Mouse (Mus musculus): ENCODE measurements around the gene Ucma.

The Ucma gene

DNA sequence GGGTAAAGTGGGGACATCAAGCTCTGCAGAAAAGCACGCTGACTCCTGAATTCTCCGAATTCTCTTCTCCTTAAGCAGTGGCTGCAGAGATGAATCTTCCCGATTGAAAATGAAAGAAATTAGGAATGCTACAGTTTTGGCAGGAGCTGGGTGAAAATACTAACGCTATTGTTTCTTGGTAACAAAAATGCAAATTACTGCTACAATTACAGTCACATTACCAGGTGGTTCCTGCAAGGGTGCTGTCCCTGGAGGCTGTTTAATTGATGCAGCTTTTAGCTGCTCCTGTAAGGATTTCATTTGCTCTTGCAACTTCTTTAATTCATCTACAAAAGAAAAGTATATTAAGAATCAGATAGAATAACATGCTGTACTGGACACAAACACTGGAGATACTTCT, 31.2 kb downstream of the Ucma start:
- no peak for DNase-seq (ENCODE audit: low spot score in 2 of 2)

- no peak for DNase-seq (ENCODE audit: low spot score in 2 of 2)
Observed at GRCm38 (mm10) chr2:5011898-5012490, 36.1 kb downstream of the Ucma start.

GRCm38 (mm10) chr2:5012491-5013324, 36.8 kb downstream of the Ucma start, which contains the start of gene Mcm10:
Mcm10 (minus strand) TSS chr2:5012791.
- DNase-seq (ENCODE audit: low spot score in 2 of 2), result peak; percentile 90 to 91

DNA sequence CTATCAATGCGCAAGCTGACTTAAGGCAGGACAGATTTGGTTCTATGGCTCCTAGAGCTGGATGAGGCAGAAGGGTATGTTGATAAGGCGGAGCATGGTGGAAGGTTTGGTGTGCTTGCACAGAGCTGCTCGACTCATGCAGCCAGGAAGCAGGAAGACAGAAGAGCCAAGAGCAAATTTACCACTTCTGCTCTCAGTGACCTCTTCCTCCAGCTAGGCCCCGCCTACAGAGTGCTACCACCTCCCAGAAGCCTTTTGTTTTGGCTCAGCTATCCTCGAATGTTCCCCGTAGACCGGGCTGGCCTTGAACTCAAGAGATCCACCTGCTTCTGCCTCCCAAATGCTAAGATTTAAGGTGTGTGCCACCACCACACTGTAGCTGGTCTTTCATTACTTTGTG, 38.7 kb downstream of the Ucma start:
- DNase-seq (ENCODE audit: low spot score in 2 of 2), result no peak

GRCm38 (mm10) chr2:5015527-5015926, 39.6 kb downstream of the Ucma start:
- no peak for DNase-seq (ENCODE audit: low spot score in 2 of 2)

DNA sequence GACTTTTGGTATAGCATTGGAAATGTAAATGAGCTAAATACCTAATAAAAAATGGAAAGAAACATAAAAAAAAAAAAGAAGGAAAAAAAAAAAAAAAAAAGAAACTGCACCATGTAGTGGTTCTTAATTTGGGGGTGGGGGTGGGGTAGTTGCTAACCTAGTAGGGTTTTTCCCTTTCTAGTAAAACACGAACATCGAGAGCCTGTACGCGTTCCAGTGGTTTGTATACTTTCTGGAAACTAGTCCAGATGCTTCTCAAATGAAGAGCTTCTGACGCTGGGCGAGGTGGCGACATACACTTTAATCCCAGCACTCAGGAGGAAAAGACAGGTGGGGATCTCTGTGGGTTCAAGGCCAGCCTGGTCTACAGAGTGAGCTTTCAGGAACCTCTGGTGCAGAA, 41.0 kb downstream of the Ucma start:
- DNase-seq (ENCODE audit: low spot score in 2 of 2), result no peak

- no peak for DNase-seq (ENCODE audit: low spot score in 2 of 2)
Observed at GRCm38 (mm10) chr2:5019708-5020107, 43.8 kb downstream of the Ucma start.

GRCm38 (mm10) chr2:5023275-5023674, 47.4 kb downstream of the Ucma start:
- no peak for DNase-seq (ENCODE audit: low spot score in 2 of 2)

DNA sequence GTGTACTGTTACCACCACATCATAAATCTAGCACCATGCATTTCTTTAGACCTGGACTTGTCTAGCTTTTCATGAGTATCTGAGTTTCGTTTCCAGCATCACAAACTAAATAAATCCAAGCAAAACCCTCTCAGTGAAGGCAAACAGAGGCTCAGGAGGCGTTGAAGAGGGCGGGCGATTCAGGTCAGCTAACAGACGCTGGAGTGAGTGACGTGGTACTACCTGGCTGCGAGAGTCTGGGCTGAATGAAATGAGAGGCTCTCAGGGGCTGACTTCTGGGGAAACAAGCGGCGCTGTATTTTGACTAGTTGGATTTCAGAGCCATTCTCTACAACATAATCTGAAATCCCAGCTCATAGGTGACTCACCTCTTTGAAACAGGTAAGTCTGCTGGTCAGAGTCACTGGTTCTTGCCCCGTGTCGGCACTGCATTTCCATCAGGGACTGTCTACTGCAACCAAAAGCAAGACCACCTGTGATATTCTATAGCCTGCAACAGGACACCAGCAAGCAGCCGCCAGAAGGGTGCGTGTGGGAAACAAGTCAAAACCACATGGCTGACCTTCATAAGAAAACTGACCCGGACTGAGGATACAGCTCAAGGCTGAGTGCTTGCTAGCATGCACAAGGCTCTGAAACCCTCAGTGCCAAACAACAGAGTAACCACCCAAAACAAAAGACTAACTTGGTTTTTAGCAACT, 47.9 kb downstream of the Ucma start:
- no peak for DNase-seq (ENCODE audit: low spot score in 2 of 2)

DNA sequence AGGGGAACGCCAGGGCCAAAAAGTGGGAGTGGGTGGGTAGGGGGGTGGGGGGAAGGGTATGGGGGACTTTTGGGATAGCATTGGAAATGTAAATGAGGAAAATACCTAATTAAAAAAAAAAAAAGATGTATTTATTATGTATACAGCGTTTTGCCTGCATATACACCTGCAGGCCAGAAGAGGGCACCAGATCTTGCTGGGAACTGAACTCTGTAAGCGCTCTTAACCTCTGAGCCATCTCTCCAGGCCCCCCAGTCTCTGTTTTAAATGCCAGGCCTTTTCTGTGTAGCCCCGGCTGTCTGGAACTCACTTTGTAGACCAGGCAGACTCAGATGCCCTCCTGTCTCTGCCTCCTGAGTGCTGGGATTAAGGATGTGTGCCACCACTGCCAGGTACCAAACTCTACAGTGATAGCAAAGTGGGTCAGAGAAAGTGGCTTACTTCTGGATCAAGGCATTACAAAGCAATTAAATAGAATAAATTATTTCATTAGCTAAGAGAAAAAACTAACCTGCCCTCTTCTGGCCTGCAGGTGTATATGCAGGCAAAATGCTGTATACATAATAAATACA, 49.3 kb downstream of the Ucma start:
- no peak for DNase-seq (ENCODE audit: low spot score in 2 of 2)

GRCm38 (mm10) chr2:5027057-5027456, 51.1 kb downstream of the Ucma start:
- no peak for DNase-seq (ENCODE audit: low spot score in 2 of 2)

DNA sequence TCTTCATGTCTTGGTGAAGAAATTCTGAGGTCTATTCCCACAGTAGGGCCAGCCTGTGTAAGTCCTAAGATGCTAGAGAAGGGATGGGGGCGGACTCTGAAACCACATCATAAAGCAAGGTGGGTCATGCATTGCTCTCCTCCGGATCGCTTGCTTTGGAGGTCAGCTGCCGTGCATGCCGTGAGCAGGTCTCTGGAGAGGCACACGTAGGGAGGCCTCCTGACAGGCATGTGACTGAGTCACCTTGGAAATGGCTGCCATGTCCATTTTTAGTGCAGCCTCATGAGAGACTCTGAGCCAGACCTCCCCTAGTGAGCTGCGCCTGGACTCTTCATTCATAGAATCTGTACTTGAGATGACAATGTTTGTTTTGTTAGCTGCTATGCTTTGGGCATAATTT, 52.1 kb downstream of the Ucma start:
- no peak for DNase-seq (ENCODE audit: low spot score in 2 of 2)

DNA sequence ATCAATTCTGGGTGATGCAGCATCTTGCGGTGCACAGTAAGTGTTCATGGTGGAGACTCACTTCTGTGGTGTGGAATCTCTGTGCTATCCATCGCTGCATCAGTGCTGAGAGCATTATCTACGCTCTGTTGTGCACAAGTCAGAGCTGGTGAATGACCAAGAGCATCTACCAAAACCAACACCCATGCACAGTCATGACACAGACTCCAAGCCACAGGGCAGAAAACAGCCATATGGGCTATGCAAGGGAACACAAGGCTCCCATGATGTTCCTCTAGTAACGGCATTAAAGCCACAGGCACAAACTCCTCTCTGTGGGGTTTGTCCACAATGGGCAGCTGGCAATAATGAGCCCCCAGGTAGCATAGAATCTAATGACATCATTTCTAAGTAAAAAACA, 53.9 kb downstream of the Ucma start:
- no peak for DNase-seq (ENCODE audit: low spot score in 2 of 2)

- DNase-seq (ENCODE audit: low spot score in 2 of 2), result no peak
Observed at GRCm38 (mm10) chr2:5031215-5031614, 55.3 kb downstream of the Ucma start.

DNA sequence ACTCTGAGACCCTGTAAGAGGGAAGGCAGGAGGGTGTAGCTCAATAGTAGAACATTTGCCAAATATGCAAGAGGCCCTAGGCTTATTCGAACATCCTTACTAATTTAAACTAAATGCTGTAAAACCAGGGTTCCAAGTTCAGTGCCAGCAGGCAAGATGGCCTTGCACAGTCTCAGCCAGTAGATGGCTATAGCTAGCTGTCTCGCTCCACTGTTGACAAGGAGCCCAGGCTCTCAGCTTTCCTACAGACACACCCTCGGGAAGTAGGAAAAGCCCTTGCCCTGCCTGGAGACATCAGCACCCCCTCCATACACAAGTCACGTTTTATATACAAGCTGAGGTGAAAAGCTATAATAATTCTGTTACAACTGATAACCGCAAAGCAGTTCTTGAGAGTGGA, 56.7 kb downstream of the Ucma start:
- DNase-seq (ENCODE audit: low spot score in 2 of 2), result no peak

GRCm38 (mm10) chr2:5033546-5034420, 57.9 kb downstream of the Ucma start:
- no peak for DNase-seq (ENCODE audit: low spot score in 2 of 2)

DNA sequence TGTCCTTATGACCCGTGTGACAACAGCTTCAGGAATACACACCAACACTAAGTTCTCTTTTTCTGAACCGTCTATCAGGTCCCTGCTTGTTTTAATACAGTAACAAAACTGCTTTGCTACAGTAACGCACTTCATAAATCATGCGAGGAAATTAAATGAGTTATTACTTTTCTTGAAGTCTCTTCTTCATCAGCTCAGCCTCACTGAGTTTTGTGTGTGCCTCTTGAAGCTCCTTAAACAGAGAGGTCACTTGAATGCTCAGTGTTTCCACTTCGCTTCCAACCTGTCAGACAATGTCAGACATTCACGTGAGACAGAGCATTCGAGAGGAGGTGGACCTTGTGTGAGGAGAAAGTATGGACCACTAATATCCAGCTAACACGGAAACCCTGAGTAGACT, 58.9 kb downstream of the Ucma start:
- no peak for DNase-seq (ENCODE audit: low spot score in 2 of 2)

GRCm38 (mm10) chr2:5035241-5035640, 59.3 kb downstream of the Ucma start:
- DNase-seq (ENCODE audit: low spot score in 2 of 2), result no peak
